Mouse (Mus musculus) v-Abl transformed pro-B cells (cell line): ENCODE measurements around the gene Kcng3.

Experiments
- in situ Hi-C, 2 experiments: fragments of 400-800 bp; cut with MboI; formaldehyde crosslinking; loops; one replicate each; pipeline ENCODE4 v1.15.1; 2025; ENCODE audit not compliant: unreplicated experiment in 2 of 2

Gene Kcng3

DNA sequence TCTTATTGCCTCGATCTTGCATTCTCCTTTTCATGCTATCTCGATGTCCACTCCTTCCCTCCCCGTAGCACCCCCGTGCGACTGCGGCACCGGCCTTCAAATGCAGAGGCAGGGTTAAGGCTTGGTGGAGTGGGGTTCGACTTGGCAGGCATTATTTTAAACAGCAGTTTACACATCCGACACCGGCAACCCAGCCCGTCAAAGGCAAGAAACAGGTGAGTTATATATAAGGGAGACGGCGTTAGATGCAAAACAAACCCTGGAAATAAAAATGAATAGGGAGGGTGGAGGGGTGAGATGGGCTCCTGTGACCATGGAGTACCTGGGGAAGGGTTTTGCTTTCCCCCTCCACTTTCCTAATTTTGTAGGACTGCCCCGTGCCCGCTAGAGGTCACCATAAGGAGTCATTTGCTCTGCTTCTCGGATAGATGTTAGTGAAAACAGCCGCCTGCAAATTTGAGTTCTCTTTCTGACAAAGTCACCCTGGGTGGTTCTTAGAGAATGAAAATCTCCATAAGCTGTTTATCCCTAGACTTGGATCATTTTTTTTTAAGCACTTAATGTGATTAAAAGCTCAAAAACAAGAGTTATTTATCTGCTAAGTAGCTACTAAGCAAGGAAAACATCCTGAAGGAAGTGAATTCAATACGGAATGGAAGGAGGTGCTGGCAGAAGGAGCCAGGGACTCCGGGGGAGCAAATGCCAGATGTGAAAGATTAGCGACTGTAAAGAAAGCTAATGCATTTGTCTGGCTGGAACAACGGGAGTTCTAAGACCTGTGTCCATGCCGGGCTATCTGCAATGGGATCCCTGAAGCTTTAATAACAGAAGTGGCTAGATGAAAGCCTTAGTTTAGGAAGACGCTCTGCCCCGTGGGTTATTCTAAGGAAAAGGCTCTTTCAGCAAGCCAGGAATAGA lies 1.2 kb upstream of the Kcng3 start:
- in situ Hi-C loops: loop anchor here (10.0 to 25.0 kb wide), 3 partner anchors 179 to 608 kb away; no protein-coding TSS in a partner anchor

DNA sequence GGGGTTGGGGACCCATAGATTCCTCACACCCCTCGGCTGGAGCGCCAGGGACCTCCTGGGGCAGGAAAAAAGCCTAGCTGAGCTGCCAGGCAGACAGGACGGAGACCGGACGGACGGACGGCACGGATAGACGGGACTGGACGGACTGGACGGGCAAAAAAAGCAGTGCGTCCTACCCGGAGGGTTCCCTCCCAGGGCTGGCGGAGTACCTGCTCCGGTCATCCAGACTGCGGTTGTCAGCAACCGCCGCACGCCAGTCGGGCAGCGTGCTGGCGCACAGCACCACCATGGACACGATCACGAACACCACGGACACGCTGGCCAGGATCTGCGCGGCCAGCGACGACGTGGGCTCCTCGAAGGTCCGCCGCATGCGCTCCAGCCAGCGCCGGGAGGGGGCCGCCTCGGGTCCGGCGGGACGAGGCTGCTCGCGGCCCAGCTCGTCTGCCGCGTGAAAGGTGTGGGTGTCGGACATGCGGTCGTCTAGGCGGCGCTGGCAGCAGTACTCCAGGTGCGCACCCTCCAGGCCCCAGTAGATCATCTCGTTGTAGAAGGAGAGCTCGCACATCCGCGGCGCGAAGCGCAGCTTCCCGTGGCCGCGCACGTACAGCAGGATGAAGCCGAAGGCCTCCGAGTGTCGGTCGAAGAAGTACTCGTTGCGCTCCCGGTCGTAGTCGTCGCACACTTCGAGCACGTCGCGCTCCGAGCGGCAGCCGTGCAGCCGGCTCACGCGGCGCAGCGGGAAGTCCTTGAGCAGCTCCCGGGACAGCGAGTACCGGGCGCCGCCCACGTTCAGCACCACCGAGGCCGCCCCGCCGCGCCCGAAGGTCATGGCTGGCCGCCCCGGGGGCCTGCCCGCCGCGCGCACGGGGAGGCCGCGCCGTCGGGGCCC lies 662 bp downstream of the Kcng3 start:
- in situ Hi-C loops: loop anchor here (10.0 to 25.0 kb wide), 3 partner anchors 181 to 606 kb away; no protein-coding TSS in a partner anchor

DNA sequence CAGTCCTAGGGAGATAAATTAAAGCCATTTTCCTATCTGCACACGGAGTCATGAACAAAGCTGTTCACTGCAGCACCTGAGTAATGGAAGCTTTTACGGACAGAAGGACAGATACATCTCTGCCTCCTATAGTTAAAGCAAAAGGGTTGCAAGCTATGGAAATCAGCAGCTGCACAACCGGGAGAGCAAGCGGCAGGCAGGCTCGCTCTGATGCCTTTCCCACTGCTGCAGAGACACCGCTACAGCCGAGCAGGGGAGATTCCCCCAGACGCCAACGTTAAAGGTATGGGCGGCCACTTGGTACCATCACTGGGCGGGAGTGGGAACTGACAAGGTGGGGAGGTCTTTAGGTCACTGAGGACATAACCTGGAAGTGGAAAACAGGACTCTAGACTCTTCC lies 17.8 kb downstream of the Kcng3 start:
- in situ Hi-C loops: no loop called here

DNA sequence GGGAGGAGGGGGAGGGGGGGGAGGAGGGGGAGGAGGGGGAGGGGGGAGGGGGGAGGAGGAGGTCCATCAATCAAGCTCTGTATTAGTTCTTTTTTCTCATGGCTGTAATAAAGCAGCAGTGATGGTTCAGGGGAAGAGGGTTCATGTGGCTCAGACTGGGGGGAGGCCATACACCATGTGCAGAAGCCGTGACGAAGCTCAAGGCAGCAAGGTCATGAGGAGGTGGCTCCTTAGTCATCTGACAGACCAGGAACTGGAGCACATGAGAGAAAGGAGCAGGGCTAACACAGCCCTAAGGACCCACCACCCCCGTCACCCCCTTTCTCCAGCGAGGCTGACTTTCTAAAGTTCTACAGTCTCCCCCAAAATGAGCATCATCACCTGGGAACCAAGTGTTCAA lies 22.2 kb downstream of the Kcng3 start:
- in situ Hi-C loops: no loop called here

DNA sequence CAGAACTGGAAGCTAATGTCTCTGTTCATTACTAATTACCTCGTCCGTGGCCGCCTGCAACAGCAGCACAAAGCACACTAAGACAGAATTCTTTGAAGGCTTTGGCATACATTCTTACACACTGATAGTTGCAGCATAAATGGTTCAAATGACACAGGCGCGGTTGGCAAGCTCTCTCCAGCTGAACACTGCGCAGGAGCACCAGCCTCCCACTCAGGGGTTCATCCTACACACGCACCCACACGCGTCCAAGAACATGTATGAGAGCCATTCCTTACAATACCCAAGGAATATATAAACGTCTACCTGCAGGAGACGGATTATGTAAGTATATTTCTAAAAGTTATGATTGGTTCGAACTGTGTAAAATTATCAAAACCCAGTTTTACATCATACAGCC lies 30.7 kb downstream of the Kcng3 start:
- in situ Hi-C loops: no loop called here

DNA sequence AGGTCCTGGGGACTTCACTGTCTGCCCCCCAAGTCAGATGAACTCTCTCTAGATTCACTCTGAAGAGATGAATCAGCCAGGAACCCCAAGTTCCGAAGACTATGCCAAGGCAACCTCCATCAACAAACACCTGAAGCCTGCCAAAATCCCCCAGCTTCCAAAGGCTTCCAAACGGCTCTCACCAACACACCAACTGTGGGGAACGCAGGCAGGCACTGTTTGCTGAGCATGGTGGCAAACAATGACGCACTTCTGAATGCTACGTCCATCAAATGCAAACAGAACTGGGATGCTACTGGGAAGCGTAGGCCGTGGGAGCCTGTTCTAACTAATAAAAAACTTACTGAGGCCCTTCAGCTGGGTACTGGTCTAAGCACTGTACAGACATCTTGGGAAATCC lies 35.7 kb downstream of the Kcng3 start:
- in situ Hi-C loops: no loop called here

DNA sequence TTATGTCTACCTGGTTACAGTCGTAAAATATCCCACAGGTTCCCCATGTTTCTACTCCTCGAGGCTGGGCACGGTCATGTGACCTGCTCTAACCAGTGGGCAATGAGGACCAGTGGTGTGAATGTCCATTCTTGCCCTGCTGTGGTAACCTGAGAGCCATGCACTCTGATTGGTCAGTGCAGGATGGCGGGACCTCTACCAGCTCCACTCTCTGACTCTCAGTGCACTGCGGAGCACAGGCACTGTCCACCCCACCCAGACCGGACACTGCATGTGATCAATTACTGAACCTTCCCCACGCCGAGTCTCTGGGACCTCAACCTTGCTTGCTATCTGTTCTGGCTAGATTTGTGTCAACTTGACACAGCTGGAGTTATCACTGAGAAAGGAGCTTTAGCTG lies 37.2 kb downstream of the Kcng3 start:
- in situ Hi-C loops: no loop called here

DNA sequence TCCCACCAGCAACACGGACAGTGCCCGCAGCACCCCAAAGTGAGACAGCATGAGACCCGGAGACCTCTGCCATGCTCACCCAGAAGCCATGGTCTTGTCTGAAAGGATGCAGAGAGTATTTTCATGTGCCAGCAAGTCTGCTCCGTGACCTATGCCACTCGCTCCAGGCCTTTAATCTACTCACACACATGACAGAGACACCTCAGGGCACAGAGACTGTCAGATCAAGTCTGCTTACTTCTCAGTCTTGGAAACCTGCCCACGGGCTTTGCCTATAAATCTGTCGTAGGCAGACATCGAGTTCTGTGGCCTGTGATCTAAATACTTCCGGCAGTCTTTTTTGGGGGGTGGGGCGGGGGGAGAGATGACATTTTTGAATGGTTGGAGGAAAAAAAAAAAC lies 38.3 kb downstream of the Kcng3 start:
- in situ Hi-C loops: no loop called here

DNA sequence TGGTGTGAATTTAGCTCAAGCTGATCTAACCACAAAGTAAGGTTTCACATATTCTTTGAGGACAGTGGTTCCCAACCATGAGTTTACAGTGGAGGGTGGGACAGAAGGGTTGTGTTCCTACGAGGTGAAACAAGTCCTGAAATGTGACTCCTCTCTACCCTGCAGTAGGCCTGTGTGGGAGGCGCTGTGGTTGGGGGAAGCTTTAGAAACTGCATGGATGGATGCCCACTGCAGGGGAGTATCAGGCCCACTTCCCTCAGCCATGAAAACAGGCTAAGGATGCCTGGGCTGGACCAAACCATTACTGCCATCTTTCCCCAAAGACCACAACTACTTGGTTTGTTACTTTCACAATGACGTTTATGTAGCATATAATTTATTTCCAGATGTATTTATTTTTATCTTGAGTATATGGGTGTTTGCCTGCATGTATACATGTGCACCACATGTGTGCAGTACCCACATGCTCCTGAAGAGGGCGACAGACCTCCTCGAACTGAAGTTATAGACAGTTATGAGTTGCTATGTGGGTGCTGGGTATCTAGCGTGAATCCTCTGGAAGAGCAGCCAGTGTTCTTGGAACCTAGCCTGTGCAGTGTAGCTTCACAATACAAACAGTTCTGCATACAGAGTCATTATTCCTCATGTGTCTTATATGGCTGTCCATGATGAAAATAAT lies 42.9 kb downstream of the Kcng3 start:
- in situ Hi-C loops: no loop called here

DNA sequence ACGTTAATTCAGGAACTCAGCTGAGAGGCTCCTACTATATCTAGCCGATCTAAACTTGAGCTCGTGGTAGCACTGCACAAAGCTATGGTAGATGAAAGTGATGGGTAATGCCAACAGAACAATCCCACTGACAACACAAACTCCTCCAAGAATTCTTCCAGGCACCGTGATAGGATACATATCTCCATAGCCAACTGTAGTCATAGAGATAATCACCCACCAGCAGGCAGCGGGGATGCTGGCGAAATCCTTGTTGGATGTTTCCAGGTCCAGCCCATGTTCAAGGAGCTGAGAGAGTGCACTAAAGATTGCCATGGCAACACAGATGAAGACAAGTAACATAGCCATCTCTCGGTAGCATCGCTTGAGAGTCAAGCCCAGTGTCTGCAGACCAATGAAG lies 44.0 kb downstream of the Kcng3 start:
- in situ Hi-C loops: no loop called here

DNA sequence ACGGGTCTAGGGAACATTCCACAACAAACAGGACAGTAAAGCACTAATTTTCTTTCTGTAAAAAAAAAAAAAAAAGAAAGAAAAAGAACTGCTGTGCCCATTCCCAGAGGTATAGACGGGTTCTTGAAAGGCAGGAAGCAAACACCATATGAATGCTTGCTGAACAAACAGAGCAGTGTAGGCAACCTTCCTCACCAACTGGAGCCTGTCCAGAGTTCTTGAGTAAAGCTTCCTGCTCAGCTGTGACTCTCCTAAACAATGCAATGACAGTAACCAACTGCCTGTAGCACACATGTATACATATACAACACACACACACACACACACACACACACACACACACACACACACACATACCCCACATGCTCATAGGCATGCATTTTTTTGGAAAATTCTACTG lies 49.1 kb downstream of the Kcng3 start:
- in situ Hi-C loops: no loop called here

DNA sequence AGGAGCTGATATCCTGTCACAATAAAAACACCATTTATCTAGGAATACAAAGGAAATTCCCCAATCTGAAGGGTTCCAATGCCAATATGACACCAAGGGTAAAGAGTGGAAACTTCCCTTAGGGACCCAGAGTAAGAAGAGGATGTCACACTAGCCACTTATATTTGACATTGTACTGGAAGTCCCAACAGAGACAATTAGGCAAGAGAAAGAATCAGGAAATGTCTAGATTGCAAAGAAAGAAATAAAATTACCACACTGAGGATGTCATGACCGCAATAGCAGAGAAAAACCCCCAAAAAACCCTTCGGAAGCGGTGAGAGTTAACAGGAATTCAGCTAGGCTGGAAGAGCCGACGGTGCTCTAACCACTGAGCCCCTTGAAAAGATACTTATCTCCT lies 51.0 kb downstream of the Kcng3 start:
- in situ Hi-C loops: no loop called here

DNA sequence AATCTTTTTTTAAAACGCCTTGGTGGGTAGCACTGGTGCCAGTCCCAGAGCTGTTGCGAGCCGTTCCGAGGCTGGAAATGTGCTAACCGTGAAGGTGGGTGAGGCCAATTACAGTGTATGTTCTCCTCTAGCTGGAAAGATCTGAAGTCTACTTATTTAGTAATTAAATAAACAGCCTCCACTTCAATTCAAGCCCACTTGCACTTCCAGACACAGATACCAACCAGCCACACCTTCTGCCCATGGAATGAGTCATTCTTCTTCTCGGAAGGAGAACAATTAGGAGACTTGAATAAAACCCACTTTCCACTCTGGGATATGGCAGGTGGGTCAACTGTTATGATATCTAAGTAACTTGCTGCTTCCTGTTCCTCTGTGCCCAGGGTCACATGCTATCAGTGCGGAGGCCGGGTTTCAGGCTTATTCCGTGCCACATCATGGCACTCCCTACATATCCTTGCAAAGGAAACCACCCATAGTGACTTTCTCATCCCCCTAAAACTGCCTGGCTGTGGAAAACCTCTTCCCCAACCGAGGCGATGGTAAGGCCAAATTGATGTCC lies 54.8 kb downstream of the Kcng3 start:
- in situ Hi-C loops: no loop called here

DNA sequence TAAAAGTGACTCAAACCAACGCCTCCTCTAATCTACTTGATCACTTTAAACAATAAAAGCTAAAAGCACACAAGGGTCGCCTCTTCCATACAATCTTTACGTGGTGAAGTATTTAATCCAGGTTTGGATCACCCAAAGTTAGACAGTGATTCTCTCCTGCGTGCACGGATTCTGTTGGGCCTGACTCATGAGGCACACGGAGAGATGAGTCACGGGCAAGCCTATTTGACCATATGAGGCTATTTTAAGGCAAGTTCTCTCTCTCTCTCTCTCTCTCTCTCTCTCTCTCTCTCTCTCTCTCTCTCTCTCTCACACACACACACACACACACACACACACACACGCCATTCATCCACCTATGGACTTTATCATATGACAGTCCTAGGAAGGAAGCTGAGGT lies 57.1 kb downstream of the Kcng3 start:
- in situ Hi-C loops: no loop called here

DNA sequence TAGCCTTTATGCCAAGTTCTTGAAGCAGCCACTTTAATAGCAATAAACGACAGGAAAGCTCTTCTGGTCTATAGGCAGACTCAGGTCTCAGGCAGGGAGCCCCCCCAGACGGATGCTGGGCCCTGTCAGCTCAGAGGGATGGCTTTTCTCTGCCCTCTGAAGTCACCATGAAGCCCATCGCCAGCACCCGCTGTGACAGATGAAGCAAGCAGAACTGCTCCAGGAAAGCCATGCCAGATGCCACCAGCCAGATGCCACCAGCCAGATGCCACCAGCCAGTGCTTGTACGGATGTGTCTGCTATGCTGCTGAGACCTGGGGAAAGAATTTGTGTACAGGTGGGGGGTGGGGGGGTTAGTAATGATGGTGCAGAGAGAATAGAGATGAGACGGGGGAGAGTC lies 58.6 kb downstream of the Kcng3 start:
- in situ Hi-C loops: no loop called here

DNA sequence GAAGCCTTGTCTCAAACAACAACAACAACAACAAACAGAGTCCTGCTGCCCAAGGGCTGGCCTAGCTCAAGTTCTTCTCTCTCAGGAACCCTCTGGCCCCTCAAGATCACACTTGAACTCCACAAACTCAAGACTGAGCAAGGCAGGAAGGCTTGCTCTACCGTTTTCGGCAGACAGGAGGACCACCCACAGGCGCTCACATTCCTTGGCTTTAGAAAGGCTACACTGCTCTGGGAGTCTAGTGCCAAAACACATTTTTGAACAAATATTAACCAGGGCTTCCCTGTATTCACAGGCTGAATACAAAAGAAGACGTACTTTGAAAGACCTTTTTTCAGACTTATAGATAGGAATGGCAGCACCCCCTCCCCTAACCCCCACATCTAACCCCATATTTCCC lies 59.3 kb downstream of the Kcng3 start:
- in situ Hi-C loops: no loop called here

DNA sequence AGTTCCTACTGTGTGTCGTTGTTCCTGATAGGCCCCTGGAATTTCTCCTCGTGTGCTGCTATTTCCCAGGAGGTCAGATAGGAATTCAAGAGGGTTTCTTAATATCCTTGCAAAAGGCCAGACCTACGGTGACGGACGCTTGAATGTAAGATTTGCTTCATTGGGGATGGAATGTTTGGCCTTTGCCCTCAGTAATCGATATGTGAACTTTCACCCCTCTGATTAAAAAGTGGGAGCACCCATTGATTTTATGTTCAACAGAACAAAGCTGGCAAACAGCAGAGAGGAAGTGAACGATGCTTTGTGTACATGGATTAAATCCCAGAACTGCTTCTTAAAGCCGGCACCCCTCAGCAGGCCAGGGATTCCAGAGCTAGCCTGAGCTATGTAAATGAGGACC lies 64.3 kb downstream of the Kcng3 start:
- in situ Hi-C loops: no loop called here

DNA sequence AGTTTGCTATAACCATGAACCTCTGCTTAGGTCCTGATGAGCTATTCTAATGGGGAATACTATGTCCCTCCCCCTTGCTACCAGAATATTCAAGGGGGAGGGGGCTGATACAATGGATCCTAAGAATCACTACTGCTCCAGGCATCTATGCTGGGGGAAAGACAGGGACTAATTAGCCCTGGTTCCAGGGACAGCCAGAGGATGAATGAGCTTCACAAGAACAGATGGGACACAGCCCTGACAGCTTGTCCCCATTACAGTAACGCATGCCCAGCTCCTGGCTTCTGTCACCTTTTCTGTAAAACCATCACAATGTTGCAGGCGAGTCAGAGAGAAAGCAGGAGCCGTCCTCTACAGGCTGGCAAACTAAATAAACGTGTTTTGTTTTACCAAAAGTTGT lies 66.2 kb downstream of the Kcng3 start:
- in situ Hi-C loops: no loop called here

DNA sequence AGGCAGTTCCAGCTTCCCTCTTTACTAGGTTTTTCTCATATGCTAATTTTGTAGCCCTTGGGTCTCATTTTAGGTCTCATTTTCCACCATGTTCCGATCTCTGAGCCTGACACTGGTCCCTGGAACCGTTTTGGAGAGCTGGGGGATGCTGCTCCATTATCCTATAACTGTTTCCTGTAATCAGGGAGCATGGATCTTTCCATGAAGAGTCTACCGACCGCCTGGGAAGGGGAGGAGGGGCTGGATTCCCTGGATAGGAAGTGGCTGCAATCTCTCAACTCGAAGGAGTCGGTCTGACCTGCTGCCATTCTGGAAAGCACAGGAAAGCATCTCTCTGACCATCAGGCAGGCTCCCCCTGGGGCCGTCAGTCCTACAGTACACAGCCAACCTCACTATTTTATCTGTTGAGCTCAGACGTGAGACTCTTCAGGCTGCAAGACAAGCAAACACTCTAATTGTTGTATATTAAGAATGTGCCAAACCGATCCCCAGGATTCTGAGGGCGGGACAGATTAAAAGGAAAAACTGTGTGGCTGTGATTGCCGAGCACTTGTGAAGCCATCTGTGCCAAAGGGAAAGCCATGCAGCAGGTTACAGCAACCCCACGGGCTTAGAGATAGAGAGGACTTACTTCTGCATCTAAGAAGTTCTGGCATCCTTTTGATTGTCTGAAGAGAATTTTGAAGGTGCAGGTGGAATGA lies 67.4 kb downstream of the Kcng3 start:
- in situ Hi-C loops: no loop called here

DNA sequence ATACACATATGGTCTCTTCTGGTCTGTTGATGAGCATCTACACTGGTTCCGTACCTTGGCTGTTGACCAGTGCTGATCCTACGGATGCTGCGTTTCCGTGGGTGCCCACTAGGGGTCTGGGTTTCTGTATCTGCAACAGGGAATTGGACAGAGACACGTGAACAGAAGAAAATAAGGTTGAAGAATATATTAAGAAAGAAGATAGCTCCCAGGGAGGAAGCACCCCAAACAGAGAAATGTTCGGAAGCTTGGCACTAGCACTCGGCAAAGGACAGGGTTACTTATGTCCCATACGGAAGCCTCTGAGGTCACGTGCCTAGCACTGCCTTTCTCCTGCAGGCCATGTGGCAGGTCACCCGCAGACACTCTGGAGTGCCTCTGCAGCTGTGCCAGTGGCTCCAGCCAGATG lies 68.0 kb downstream of the Kcng3 start:
- in situ Hi-C loops: no loop called here
